Mouse (Mus musculus) A20 (cell line): ENCODE data around the gene Rcn3.

Source experiments
- DNase-seq: peaks from one replicate; pipeline ENCODE4 v3.0.0-alpha.2; 2011; ENCODE audit warnings: low read depth, low spot score

The Rcn3 gene

GRCm38 (mm10) chr7:45048923-45049657 lies 42.9 kb downstream of the Rcn3 start:
- DNase-seq, result no peak

GRCm38 (mm10) chr7:45048001-45048890 lies 43.8 kb downstream of the Rcn3 start:
- DNase-seq, result no peak

- DNase-seq, result no peak
These were observed 44.5 kb downstream of the Rcn3 start for GRCm38 (mm10) chr7:45047491-45047890.

GRCm38 (mm10) chr7:45046853-45047350 lies 45.1 kb downstream of the Rcn3 start:
- no peak for DNase-seq

- no peak for DNase-seq
These were observed 46.3 kb downstream of the Rcn3 start for GRCm38 (mm10) chr7:45045741-45046140.

GRCm38 (mm10) chr7:45043307-45043706 lies 48.7 kb downstream of the Rcn3 start:
- DNase-seq, result no peak

GRCm38 (mm10) chr7:45040851-45041250 lies 51.2 kb downstream of the Rcn3 start:
- no peak for DNase-seq

- DNase-seq, result no peak
These were observed 53.6 kb downstream of the Rcn3 start for GRCm38 (mm10) chr7:45038411-45038810.

GRCm38 (mm10) chr7:45037720-45038361 lies 54.2 kb downstream of the Rcn3 start:
- DNase-seq, result peak; percentile 63

- no peak for DNase-seq
These were observed 55.3 kb downstream of the Rcn3 start for GRCm38 (mm10) chr7:45036702-45037101.

- no peak for DNase-seq
These were observed 56.4 kb downstream of the Rcn3 start for GRCm38 (mm10) chr7:45035631-45036030.

GRCm38 (mm10) chr7:45033722-45034359 lies 58.2 kb downstream of the Rcn3 start:
- no peak for DNase-seq
